ENCODE assay signal across 14 mouse cellular contexts in genomic region chr5:125073896-125074295, GRCm38 (mm10).
DNase-seq lines count a peak whose midpoint lies in the region; ATAC-seq and TF ChIP-seq lines count a peak whose summit lies in the region.
"Had no signal": no experiment of that assay in that cellular context is flagged by ENCODE, and none has a peak within 500 bp of the region (broad histone marks: within the 10 kb centered on the region; RNA-seq: fewer than 3 reads in every experiment).

No protein-coding gene starts in this region.

- 0 out of 2 replicates have a peak overlapping the region, but pooled peaks have one; percentile 13 for H3K9ac ChIP-seq in heart, embryonic 13.5 days
- H3K9ac ChIP-seq in stomach, embryonic 16.5 days (ENCODE audit: low read length), result 0 out of 2 replicates have a peak overlapping the region, but pooled peaks have one; percentile 1
- no peak overlapping the region for H3K9ac ChIP-seq in stomach, postnatal 0 days (ENCODE audit: low read length)
- H3K9ac ChIP-seq: liver, embryonic 15.5 days had no signal

- no peak for ATAC-seq in heart, embryonic 13.5 days (ENCODE audit: extremely low read depth, insufficient number of reproducible peaks, low FRiP score, low TSS enrichment)
- ATAC-seq in stomach, embryonic 16.5 days (ENCODE audit: insufficient read depth, low FRiP score), result no peak
- no peak for ATAC-seq in stomach, postnatal 0 days (ENCODE audit: low FRiP score, low TSS enrichment)
- ATAC-seq in megakaryocyte-erythroid progenitor cell, adult 5-6 weeks (replicated peaks; ENCODE audit: low FRiP score, low TSS enrichment, poor library complexity, severe bottlenecking), result no peak

- no peak overlapping the region for H3K4me2 ChIP-seq in heart, embryonic 13.5 days
- no peak overlapping the region for H3K4me2 ChIP-seq in stomach, embryonic 16.5 days (ENCODE audit: low read depth, low read length)
- no peak overlapping the region for H3K4me2 ChIP-seq in stomach, postnatal 0 days (replicated peaks; ENCODE audit: low read depth)
- H3K4me2 ChIP-seq: liver, embryonic 15.5 days had no signal

- no peaks in the 10 kb centered on the region for H3K9me3 ChIP-seq in heart, embryonic 13.5 days
- H3K9me3 ChIP-seq in stomach, embryonic 16.5 days (replicated peaks; ENCODE audit: control insufficient read depth, low read length), result no peaks in the 10 kb centered on the region
- no peaks in the 10 kb centered on the region for H3K9me3 ChIP-seq in stomach, postnatal 0 days (ENCODE audit: control insufficient read depth, low read length)
- H3K9me3 ChIP-seq: liver, embryonic 15.5 days had no signal

- no peak overlapping the region for H3K27ac ChIP-seq in heart, embryonic 13.5 days (replicated peaks)
- no peak overlapping the region for H3K27ac ChIP-seq in stomach, embryonic 16.5 days (ENCODE audit: low read length)
- no peak overlapping the region for H3K27ac ChIP-seq in stomach, postnatal 0 days (replicated peaks)
- H3K27ac ChIP-seq in bone marrow, adult 2 months (ENCODE audit: control insufficient read depth, insufficient read depth, low read depth, low read length, poor library complexity), result peak overlapping the region; percentile 12
- H3K27ac ChIP-seq: kidney, postnatal 0 days; liver, embryonic 15.5 days; macrophage had no signal

- intact Hi-C loops in heart, postnatal 25 days (cut with DNase I), result no loop called here

- WGBS in heart, embryonic 13.5 days, result 78% methylated on average over 8 of the region's 8 CpGs
- WGBS in stomach, embryonic 16.5 days, result 81% methylated on average over 8 of the region's 8 CpGs
- WGBS in stomach, postnatal 0 days, result 78% methylated on average over 8 of the region's 8 CpGs
- 78% methylated on average over 8 of the region's 8 CpGs for WGBS in bone marrow, adult 2 months

- no peak for TF ChIP-seq EP300 in stomach, postnatal 0 days (optimal IDR thresholded peaks at IDR 0.05)

- no peak for TF ChIP-seq POLR2A in bone marrow, adult 2 months (IDR thresholded peaks at IDR 0.05; ENCODE audit: borderline replicate concordance, control insufficient read depth, low read depth, low read length)

- no peak overlapping the region for H3K4me3 ChIP-seq in heart, embryonic 13.5 days
- H3K4me3 ChIP-seq in stomach, embryonic 16.5 days (replicated peaks; ENCODE audit: low read length), result no peak overlapping the region
- no peak overlapping the region for H3K4me3 ChIP-seq in stomach, postnatal 0 days (ENCODE audit: low read depth, low read length)
- H3K4me3 ChIP-seq in bone marrow, adult 2 months (replicated peaks; ENCODE audit: control insufficient read depth, low read depth, low read length), result no peak overlapping the region
- H3K4me3 ChIP-seq: liver, embryonic 15.5 days had no signal

- H3K4me1 ChIP-seq in heart, embryonic 13.5 days, result peaks cover 81% of the 10 kb centered on the region
- H3K4me1 ChIP-seq in stomach, embryonic 16.5 days (ENCODE audit: control insufficient read depth, insufficient read depth, low read length), result peaks cover 46% of the 10 kb centered on the region
- peaks cover 15% of the 10 kb centered on the region for H3K4me1 ChIP-seq in stomach, postnatal 0 days (replicated peaks; ENCODE audit: control insufficient read depth, insufficient read depth)
- H3K4me1 ChIP-seq in bone marrow, adult 2 months (ENCODE audit: control insufficient read depth, insufficient read depth, low read length), result peaks cover 13% of the 10 kb centered on the region

- no peaks in the 10 kb centered on the region for H3K27me3 ChIP-seq in heart, embryonic 13.5 days (replicated peaks)
- H3K27me3 ChIP-seq in stomach, embryonic 16.5 days (ENCODE audit: control insufficient read depth, insufficient read depth, low read length), result no peaks in the 10 kb centered on the region
- H3K27me3 ChIP-seq in stomach, postnatal 0 days (ENCODE audit: control insufficient read depth, insufficient read depth, low read length), result no peaks in the 10 kb centered on the region
- H3K27me3 ChIP-seq: liver, embryonic 15.5 days had no signal

- no peak for TF ChIP-seq CTCF in stomach, postnatal 0 days (IDR thresholded peaks at IDR 0.05; ENCODE audit: low read depth)
- TF ChIP-seq CTCF in bone marrow, adult 2 months (IDR thresholded peaks at IDR 0.05; ENCODE audit: control insufficient read depth, insufficient read depth, low read length), result no peak

- DNase-seq in heart, postnatal 25 days (ENCODE audit: low spot score), result no peak
- DNase-seq in stomach, postnatal 0 days (ENCODE audit: low spot score), result no peak
- no peak for DNase-seq in right cerebral cortex, postnatal 10 days (ENCODE audit: low spot score in 2 of 2)
- DNase-seq: cerebellum, adult 9-10 months; embryo, embryonic 11 days; heart, postnatal 14 days; right cerebral cortex, postnatal 25 days had no signal

- peaks cover 50% of the 10 kb centered on the region for H3K36me3 ChIP-seq in heart, embryonic 13.5 days
- H3K36me3 ChIP-seq in stomach, embryonic 16.5 days (ENCODE audit: control insufficient read depth, insufficient read depth, low read length), result peaks cover 5% of the 10 kb centered on the region; the same call in 1 of the 2 replicates
- peaks cover 5% of the 10 kb centered on the region for H3K36me3 ChIP-seq in stomach, postnatal 0 days (ENCODE audit: control insufficient read depth, insufficient read depth, low read length)
